Mouse (Mus musculus) urinary bladder, postnatal 25 days (tissue): ENCODE data around the gene Prg2.

Experiments used
- DNase-seq: peaks from one replicate; pipeline ENCODE4 v3.0.0; 2022; ENCODE audit warnings: low spot score

The Prg2 gene

GRCm38 (mm10) chr2:84961901-84962300 is 18.4 kb upstream of the Prg2 start:
- DNase-seq: no peak

DNA sequence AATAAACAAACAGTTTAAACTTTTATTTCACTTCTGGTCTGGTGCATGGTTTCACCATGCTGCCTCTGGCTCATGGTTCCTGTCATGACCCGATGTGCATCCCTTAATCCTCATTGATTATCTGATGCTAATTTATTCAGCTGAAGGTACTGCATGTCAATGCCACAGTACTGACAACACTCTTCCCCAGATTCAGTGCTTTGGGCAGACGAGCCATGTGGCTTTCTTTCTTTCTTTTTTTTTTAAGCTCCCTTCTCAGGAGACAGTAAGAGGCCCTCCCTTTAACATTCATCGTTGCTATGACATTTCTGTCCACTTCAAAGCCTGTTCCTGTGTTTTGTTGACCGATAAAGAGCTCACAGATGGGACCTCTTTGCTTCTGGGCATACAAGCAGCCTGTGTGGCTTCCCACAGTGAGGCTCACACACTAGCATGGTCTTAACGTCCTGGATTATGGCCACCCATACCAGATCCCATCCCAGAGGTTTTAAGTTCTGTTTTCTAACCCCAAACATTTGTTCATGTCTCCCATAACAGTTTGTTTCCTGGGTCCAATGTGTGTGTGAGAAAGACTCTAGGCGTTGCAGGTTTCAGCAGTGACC is 17.3 kb upstream of the Prg2 start:
- no peak for DNase-seq

DNA sequence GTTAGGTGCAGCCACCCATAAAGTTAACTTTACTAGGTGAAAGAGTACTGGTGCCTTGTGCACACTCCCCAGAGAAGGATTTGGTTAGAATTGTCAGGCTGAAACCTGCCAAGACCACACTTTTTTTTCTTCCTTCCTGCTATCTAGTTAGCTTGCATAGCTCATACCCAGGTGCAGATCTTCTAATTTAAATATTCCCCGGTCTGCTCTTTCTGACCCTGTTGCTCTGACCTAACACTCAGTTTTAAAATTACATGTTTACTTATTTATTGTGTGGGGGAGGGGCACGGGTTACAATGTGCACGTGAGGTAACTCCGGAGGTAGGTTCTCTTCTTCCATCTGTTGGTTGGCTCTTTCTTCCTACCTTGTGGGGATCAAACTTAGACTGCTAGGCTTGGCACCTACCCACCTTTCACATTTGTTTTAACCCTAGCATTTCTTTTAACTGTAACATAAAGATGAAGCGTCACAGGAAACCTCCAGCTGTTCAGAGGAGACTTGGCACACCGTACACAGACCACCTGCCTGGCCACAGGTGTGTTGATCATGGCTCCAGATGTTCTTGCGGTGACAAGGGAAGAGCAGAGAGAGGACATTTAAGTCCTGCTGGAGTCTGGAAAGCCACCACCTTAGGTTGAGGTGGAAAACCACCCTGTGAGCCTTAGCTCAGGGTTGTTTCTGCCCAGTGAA is 16.0 kb upstream of the Prg2 start:
- no peak for DNase-seq

DNA sequence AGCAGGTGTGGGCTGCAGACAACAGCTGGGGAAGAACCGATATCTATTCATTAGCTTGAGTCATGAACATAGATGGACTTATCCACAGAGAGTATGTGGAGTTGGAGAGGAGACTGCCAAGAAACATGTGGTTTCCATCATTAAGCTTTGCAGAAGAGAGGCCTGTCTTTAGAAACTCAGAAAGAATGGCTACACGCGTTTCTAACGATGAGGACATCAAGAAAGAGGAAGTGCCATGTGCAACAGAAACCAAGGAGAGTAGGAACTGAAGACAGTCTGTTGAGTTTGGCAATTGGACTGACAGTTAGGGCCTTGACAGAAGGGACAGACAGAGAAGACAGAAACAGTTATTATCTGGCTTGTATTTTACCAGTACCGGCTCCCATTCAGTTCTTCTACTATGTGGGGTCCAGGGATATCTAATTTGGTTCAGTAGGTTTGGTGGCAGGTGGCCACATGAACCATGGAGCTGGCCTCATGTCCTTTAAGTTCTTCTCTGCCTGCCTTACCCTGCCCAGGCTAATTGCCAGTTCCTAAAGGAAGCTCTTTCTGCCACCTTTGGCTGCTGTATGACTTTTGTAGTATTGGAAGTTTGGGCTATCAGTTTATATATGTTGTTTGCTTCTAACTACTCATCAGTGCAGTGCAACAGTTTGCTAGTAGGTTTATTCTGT is 12.8 kb upstream of the Prg2 start:
- DNase-seq: no peak

DNA sequence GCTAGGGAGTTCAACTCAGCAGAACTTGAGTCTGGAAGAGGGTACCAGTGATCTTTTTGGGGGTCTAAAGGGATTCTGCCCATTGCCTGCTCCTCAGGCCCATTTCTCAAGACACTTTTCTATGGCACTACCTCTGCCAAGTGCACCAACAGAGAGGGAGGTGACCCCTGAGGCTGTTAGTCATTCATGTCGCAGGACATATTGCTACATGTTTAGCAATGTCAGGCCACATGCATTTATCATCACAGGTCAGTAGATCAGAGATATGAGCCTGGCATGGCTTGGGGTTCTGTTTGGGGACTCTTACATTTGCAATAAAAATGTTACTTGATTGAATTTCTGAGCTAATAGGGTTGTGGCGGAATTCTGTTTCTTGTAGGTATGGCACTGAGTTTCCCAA is 4.7 kb upstream of the Prg2 start:
- no peak for DNase-seq

DNA sequence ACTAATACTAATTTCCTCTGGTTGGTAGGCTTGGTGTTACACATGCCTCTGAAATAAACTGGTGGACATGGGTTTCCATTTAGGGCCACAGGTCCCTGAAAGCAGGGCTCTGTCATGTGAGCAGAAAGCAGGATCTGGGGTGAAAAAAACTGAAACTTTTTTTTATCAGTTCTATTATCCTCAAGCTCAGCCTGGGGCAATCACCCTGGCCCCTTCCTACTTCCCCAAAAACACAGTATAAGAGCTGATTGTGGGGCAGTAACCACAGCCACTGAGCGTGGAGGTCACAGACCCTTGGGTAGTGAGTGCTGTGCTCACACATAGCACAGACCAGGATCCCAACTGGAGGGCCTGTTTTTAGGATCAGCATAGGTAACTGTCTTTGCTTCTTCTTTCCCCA is 7.7 kb downstream of the Prg2 start, which contains the start of gene Prg3:
Gene Prg3, plus strand, starts transcription at position 286 of the 400 bp plus-strand sequence.
- DNase-seq: no peak

DNA sequence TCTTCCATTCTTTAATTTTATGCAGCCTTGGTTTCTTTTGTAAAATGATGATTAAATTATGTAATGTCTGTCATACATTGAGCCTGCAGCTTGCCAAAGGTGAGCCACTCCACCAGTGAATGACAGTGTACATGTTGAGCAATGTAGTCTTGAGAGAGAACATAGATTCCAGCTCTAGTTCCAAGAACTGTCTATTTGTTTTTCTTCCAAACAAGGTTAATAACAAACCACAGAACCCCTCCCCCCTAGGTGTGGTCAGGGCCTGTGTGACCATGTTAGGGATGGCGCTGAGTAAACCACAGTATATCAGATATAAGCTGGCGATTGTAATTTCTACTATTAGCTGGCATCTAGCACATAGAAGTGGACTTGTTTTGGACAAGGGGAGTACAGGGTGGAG is 16.1 kb downstream of the Prg2 start:
- DNase-seq: no peak

DNA sequence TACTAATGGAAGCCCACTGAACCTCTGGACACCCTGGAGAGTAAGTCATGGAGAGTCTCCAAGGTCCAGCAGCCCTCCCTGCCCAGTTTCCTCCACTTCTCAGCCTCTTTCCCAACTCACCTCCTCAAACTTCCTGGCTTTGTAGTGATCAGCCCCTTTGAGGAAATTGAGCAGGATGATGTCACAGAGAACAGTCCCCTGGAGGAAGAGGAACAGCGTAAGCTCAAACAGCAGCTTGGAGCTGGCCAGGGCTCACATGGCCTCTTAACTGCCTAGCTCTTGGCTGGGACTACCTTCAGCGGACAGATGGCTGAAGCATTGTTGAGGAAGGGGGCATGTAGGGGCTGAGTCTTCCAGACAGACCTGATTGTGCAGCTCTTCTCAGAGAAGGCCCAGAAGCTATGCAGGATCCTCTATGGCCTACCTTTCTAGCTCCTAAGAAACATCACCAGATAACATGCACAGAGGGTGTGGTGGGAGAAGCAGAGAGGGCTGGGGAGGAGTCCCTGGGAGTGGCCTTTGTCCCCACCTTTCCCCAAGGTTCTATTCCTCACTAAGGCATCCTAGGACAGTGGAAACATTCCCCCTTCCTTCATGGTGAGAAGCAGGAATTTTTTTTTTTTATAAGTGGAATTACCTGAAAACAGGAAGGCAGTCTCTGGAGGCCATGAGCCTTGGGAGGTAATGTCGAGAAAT is 19.4 kb downstream of the Prg2 start:
- no peak for DNase-seq

DNA sequence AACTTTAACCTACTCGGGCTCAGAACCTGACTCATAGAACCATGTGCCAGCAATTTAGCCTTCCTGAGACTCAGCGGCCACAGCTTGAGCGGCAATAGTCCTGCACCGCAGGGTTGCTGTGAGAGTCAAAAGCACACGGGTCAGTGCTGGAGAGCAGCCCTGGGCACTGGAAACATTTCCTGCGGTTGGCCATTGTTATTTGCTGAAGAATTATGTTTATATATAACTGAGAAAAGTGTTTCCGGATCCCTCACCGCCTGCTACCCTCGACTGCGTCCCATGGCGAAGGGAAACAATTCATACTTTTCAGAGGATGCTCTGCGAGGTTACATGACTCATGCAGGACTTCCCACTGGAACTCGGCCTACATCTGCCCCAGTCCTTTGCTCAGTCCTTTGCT is 21.2 kb downstream of the Prg2 start:
- DNase-seq: no peak

- no peak for DNase-seq
Measured at GRCm38 (mm10) chr2:85002575-85002974, 22.3 kb downstream of the Prg2 start.

DNA sequence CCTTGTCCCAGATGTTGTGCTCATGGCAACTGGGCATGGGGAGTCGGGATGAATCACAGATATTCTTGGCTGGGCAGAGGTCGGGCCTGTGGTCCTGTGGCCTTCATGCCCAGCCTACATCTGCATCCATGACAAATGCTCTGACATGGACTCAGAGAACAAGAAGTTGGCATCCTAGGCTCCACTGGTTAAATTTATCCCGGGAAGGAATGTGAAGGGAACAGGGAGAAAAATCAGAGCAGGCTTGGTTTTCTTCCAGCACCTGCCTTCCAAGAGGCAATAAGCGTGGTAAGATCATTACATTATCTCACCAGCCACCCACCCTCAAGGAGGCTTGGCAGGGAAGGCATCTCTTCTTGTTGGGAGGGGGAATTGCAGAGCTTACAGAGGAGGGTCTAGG is 24.1 kb downstream of the Prg2 start:
- no peak for DNase-seq

- no peak for DNase-seq
Measured at GRCm38 (mm10) chr2:85006600-85006999, 26.3 kb downstream of the Prg2 start.

DNA sequence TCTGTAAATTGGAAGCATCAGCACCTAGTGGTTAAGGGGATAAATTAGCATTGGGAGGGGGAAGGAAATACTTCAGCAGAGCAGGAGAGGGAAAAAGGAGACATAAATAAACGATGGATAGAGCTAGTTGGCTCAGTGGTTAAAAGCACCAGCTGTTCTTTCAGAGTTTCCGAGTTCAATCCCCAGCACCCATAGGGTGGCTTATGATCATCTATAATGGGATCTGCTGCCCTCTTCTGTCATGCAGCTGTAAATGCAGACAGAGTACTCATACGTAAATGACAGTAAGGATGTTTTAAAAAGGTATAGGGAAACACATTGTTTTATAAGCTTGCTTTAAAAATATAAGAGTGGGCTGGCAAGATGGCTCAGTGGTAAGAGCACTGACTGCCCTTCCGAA is 27.5 kb downstream of the Prg2 start:
- DNase-seq: peak; percentile 15

GRCm38 (mm10) chr2:85009212-85009611 is 29.0 kb downstream of the Prg2 start:
- DNase-seq: no peak

DNA sequence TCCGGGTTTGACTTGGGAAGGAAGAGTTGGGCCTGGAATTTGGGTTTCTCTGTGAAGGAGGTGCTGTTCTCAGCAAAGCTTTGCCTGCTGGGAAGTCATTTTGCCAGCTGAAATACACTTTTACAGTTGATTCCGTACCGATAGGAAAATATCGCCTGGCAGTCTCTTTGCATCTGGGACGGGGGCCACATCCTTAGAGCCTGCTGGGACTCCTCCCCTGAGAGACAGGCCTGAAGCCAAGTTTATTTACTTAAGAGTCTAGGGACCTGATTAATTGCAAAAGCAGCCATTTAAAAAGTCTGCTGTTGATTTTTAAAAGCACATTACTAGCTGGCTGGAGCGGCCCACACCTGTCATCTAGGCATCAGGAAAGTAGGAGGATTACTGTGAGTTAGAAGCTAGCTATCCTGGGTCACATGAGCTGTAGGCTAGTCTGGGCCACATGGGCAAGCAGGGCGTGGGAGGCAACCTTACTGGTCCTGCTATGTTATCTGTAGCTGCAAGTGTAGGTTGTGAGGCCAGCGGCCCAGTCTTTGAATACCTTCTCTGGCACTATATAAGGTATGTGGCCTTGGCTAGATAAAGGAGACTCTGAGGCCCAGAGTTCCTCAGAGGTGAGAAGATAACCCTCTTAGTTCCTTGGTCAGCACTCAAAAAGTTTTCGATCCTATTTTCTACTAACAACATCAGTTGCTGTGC is 31.8 kb downstream of the Prg2 start:
- DNase-seq: no peak

- no peak for DNase-seq
Measured at GRCm38 (mm10) chr2:85012679-85013078, 32.4 kb downstream of the Prg2 start.

GRCm38 (mm10) chr2:85013826-85014587 is 33.7 kb downstream of the Prg2 start:
- no peak for DNase-seq

- DNase-seq: no peak
Measured at GRCm38 (mm10) chr2:85014588-85014982, 34.3 kb downstream of the Prg2 start.

DNA sequence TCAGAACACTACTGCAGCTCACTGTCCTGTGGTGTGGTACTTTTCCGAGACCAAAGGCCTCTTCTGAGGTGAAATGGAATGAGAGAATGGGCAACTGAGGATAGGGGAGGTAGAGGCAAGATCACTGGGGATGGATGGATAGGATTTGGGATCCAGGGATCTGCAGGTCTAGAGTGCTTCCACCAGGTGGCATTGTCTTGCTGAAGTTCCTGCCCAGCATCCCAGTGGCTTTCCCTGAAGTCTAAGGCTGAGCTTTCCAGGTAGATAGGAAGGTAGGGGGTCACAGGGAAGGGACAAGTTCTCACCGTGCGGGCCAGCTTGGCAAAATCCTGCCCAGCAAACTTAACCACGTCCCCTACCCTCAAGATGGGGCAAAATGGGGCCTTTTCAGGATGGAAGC is 41.8 kb downstream of the Prg2 start:
- DNase-seq: no peak

DNA sequence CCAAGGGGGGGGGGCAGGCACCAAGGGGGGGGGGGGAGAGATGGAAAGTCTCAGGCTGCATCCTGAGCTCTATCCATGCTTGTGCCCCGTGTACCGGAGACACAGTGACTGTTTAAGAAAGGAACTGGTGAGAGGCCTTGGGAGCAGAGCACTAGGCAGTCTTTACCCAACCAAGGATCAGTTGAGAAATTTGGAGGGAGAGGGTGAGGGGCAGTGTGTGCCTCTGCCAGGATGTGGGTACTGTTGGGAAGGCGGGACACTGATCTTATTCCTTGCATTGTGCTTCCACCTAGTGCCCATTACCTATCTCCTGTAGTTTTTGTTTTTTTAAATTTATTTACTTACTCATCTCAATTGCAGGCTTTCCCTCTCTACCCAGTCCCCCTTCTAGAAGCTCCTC is 45.9 kb downstream of the Prg2 start:
- DNase-seq: no peak

DNA sequence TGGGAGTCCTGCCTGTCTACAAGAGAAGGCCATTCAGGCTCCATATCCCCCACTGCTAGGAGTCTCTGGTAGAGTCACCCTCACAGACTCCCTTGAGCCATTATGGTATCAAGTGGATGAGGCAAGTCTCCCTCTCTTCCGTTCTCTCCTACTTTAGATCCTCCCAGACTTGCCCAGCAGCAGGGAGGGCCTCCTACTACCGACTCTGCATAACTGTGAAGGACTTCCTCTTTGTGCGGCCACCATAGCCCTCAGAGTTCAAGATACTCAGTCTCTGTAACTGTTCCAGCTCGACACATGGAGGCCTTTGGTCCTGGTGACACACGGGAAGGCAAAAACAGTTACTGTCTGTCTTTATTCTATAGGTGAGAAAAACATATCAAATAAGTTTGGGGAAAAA is 47.0 kb downstream of the Prg2 start:
- DNase-seq: no peak

- no peak for DNase-seq
Measured at GRCm38 (mm10) chr2:85029897-85030296, 49.6 kb downstream of the Prg2 start.
